ENCODE assay signal across 14 mouse cellular contexts in genomic region chr3:143834725-143835124, GRCm38 (mm10).
"Had no signal": no experiment of that assay in that cellular context is flagged by ENCODE, and none has a peak within 500 bp of the region (broad histone marks: within the 10 kb centered on the region; RNA-seq: fewer than 3 reads in every experiment).

No protein-coding gene starts in this region.

- ATAC-seq: midbrain, embryonic 16.5 days had no signal

- DNase-seq: lung, adult 18-20 months; lung, embryonic 14.5 days; lung, postnatal 10 days; lung, postnatal 4 days; midbrain, embryonic 14.5 days; retina, postnatal 1 day; right cerebral cortex, adult 18-20 months; right cerebral cortex, postnatal 25 days; right cerebral cortex, postnatal 4 days; spleen, adult 18-20 months; thymus, adult 2 months; thymus, postnatal 25 days; thymus, postnatal 4 days had no signal
